Mouse (Mus musculus): ENCODE measurements around the gene Slc2a13.

GRCm38 (mm10) chr15:91319376-91319775, 253.7 kb downstream of the Slc2a13 start:
- TF ChIP-seq CTCF (conservative IDR thresholded peaks at IDR 0.05; ENCODE audit: low read length) (peak; percentile 49), NANOG (IDR thresholded peaks at IDR 0.05; ENCODE audit: borderline replicate concordance, low read length) (no peak), POU5F1 (IDR thresholded peaks at IDR 0.05; ENCODE audit: borderline replicate concordance, low read length) (no peak)
